Mouse (Mus musculus) testis, adult 2 months (tissue): ENCODE measurements at regions not wholly inside any gene's neighbourhood (a gene's known extent, or its start where the extent isn't known, plus 50 kb on each side); places are given as distances from the start of the nearest gene placed in this dataset.

Source experiments
- H3K27ac ChIP-seq: fragments of 200-500 bp; 2 replicates; pipeline ENCODE4 v1.5.1; 2012; ENCODE audit warnings: low read depth, low read length; ENCODE audit not compliant: control insufficient read depth, insufficient read depth
- H3K27me3 ChIP-seq: fragments of 200-500 bp; 2 replicates; pipeline ENCODE4 v1.6.1; 2012; ENCODE audit warnings: mild to moderate bottlenecking, low read length, moderate library complexity; ENCODE audit not compliant: control insufficient read depth, insufficient read depth
- H3K36me3 ChIP-seq: fragments of 200-500 bp; 2 replicates; pipeline ENCODE4 v1.6.1; 2012; ENCODE audit warnings: mild to moderate bottlenecking, low read length; ENCODE audit not compliant: control insufficient read depth, insufficient read depth
- H3K4me1 ChIP-seq: fragments of 200-500 bp; 2 replicates; pipeline ENCODE4 v1.6.1; 2012; ENCODE audit warnings: low read length; ENCODE audit not compliant: control insufficient read depth, insufficient read depth
- H3K4me3 ChIP-seq: fragments of 200-500 bp; 2 replicates; pipeline ENCODE4 v1.5.1; 2012; ENCODE audit warnings: low read depth, mild to moderate bottlenecking, low read length, moderate library complexity, mixed read lengths; ENCODE audit not compliant: control insufficient read depth
- CTCF ChIP-seq: fragments of 200-500 bp; IDR thresholded peaks from 2 replicates; pipeline ENCODE4 v1.5.1; 2012; ENCODE audit warnings: low read depth, mild to moderate bottlenecking, inconsistent platforms, low read length, moderate library complexity; ENCODE audit not compliant: control insufficient read depth, insufficient read depth, insufficient replicate concordance
- POLR2A ChIP-seq: fragments of 200-500 bp; IDR thresholded peaks from 2 replicates; pipeline ENCODE4 v1.6.1; 2012; ENCODE audit warnings: low read depth, mild to moderate bottlenecking, inconsistent platforms, low read length, moderate library complexity; ENCODE audit not compliant: control insufficient read depth

- no peak overlapping the region for H3K4me3 ChIP-seq
- no peaks in the 10 kb centered on the region for H3K27me3 ChIP-seq
- TF ChIP-seq CTCF (no peak), POLR2A (no peak)
- peaks cover 2% of the 10 kb centered on the region; the same call in 1 of the 2 replicates for H3K4me1 ChIP-seq
- H3K36me3 ChIP-seq: no peaks in the 10 kb centered on the region
- no peak overlapping the region for H3K27ac ChIP-seq
Measured at GRCm38 (mm10) chr5:64401737-64402136, 245.6 kb downstream of the Tbc1d1 start.

DNA sequence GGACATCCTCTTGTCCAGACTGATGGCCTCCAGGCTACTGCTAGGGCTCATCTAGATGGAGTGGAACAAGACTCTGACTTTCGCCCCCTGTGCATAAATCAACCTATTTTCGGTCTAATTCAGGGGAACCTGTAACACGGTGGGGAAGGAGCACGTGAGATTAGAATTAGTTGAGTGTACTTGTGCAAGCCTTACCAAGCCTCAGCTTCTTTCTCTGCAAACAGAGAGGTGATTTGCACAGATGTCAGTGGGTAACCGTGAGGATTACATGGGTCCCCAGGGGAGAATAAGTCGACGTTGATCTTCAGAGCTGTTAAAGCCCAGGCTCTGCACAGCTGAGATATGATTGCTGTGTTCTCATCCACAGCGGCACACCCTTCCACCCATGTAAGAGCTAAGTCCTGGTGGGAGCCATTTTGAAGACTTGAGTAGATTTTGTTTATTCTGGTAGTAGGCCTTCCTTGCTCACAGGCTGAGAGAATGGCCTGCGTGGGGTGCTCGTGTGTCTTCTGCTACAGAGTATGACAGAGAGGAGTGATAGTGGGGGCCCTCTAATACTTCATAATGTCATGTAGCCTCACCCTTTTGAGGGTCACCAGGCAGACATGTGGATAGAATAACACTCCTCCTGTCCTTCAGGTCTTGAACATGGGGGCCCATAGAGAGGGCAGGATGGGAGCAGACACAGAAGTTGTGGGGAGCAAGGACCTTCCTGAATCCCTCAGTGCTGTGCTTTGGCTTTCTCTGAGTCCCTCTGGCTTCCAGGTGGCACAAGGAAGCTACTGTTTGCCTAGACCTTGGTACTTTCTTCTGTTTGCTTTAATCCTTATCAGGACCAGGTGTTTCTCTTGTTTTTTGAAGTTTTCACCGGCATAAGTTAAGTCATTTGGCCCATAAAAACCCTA lies 247.2 kb downstream of the Tbc1d1 start:
- TF ChIP-seq CTCF: no peak
- no peak for TF ChIP-seq POLR2A
- H3K4me3 ChIP-seq: no peak overlapping the region
- H3K27me3 ChIP-seq: no peaks in the 10 kb centered on the region
- H3K4me1 ChIP-seq: no peaks in the 10 kb centered on the region
- no peaks in the 10 kb centered on the region for H3K36me3 ChIP-seq
- no peak overlapping the region for H3K27ac ChIP-seq

GRCm38 (mm10) chr5:64403982-64404345 lies 247.9 kb downstream of the Tbc1d1 start:
- H3K4me1 ChIP-seq: no peaks in the 10 kb centered on the region
- TF ChIP-seq POLR2A: no peak
- TF ChIP-seq CTCF: no peak
- H3K27me3 ChIP-seq: no peaks in the 10 kb centered on the region
- H3K36me3 ChIP-seq: no peaks in the 10 kb centered on the region
- no peak overlapping the region for H3K4me3 ChIP-seq
- no peak overlapping the region for H3K27ac ChIP-seq

- Histone ChIP-seq H3K4me3 (no peak overlapping the region), H3K4me1 (no peaks in the 10 kb centered on the region), H3K36me3 (no peaks in the 10 kb centered on the region), H3K27me3 (no peaks in the 10 kb centered on the region), H3K27ac (no peak overlapping the region)
- TF ChIP-seq POLR2A (no peak), CTCF (no peak)
Measured at GRCm38 (mm10) chr5:64404512-64404911, 248.4 kb downstream of the Tbc1d1 start.

DNA sequence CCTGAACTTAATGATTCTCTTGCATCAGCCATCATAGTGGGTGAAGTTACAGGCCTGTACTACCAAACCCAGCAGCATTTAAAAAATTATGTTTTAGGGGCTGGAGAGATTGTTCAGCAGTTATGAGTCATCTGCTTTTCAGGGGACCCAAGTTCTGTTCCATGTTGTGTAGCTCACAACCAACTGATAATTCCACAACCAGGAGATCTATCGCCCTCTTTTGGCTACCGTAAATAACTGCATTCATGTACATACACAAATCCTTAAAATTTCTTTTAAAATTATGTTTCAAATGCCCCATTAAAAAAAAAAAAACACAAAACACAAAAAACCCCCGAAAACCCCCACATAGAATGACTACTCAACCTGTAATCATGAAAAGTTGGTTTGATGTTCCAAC lies 252.8 kb downstream of the Tbc1d1 start:
- TF ChIP-seq CTCF: no peak
- no peak for TF ChIP-seq POLR2A
- H3K36me3 ChIP-seq: no peaks in the 10 kb centered on the region
- no peaks in the 10 kb centered on the region for H3K4me1 ChIP-seq
- no peak overlapping the region for H3K4me3 ChIP-seq
- no peaks in the 10 kb centered on the region for H3K27me3 ChIP-seq
- H3K27ac ChIP-seq: no peak overlapping the region

DNA sequence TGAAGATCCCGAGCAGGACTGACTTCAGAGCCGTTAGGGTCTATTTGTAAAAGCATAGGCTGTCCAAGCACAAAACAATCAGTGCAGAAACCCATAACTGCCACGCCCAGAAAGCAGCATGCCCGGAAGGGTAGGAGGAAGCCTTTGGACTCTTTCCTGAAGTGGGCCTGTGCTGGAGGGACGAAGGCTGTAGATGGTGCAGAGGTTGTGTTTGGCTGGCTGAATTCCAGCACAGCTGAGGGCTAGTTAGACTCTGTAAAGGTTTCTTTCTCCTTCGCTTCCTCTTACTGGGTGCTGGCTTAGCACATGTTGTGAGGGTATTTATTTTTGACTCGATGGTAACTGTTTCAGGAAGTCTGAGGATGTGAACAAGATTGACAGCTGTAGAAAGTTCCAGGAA lies 254.5 kb downstream of the Tbc1d1 start:
- H3K27me3 ChIP-seq: no peaks in the 10 kb centered on the region
- H3K4me1 ChIP-seq: no peaks in the 10 kb centered on the region
- H3K4me3 ChIP-seq: no peak overlapping the region
- H3K36me3 ChIP-seq: no peaks in the 10 kb centered on the region
- TF ChIP-seq CTCF (no peak), POLR2A (no peak)
- H3K27ac ChIP-seq: no peak overlapping the region

DNA sequence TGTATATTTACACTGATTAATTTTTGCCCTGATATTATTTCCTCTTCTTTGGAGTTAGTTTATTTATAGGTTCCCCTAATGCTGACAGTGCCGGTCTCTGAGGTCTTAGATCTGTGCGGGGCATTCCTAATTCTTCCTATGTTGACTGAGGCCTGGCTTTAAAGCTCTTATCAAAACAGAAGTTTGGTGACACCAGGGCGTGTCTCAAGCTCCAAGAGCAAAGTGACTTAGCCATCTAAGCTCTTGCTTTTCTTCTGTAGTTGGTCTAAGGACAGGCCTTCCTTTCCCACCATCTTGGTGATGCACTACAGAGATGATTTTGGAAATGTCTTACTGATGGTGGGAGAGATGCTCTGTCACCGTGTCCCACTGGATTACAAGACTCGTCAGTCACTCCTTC lies 258.4 kb downstream of the Tbc1d1 start:
- TF ChIP-seq POLR2A (no peak), CTCF (no peak)
- H3K27ac ChIP-seq: no peak overlapping the region
- H3K4me3 ChIP-seq: no peak overlapping the region

GRCm38 (mm10) chr5:64419395-64419794 lies 263.3 kb downstream of the Tbc1d1 start:
- no peaks in the 10 kb centered on the region for H3K27me3 ChIP-seq

More for the DNA sequence above, 258.4 kb downstream of the Tbc1d1 start:
- no peaks in the 10 kb centered on the region for H3K27me3 ChIP-seq
- H3K36me3 ChIP-seq: no peaks in the 10 kb centered on the region
- no peaks in the 10 kb centered on the region for H3K4me1 ChIP-seq

More at GRCm38 (mm10) chr5:64419395-64419794, 263.3 kb downstream of the Tbc1d1 start:
- TF ChIP-seq POLR2A (no peak), CTCF (no peak)
- Histone ChIP-seq H3K27ac (no peak overlapping the region), H3K4me3 (no peak overlapping the region), H3K36me3 (no peaks in the 10 kb centered on the region), H3K4me1 (no peaks in the 10 kb centered on the region)
